Mouse (Mus musculus) liver, embryonic 13.5 days (tissue): ENCODE results near the gene Col6a1. TPM values are rescaled to one million over a fixed set of nuclear protein-coding genes. Genes with fewer than 3 reads are reported as not detected.

Source experiments
- ATAC-seq: fragments of 200-750 bp; cut with Nextera tagmentation; 2 replicates; pipeline ENCODE4 v1.8.0; 2017; ENCODE audit warnings: low read depth, mild to moderate bottlenecking, moderate number of reproducible peaks, moderate library complexity
- DNase-seq: peaks from one replicate; pipeline ENCODE4 v3.0.0; 2022
- H3K27ac ChIP-seq: fragments of 300-500 bp; sonication (generic); 2 replicates; pipeline ENCODE4 v1.5.1; 2015; ENCODE audit warnings: moderate library complexity, mild to moderate bottlenecking, inconsistent platforms
- H3K27me3 ChIP-seq: fragments of 300-500 bp; sonication (generic); 2 replicates; pipeline ENCODE4 v1.6.1; 2015; ENCODE audit warnings: mild to moderate bottlenecking, inconsistent platforms
- H3K36me3 ChIP-seq: fragments of 300-500 bp; sonication (generic); 2 replicates; pipeline ENCODE4 v1.6.1; 2015; ENCODE audit warnings: mild to moderate bottlenecking, inconsistent platforms
- H3K4me1 ChIP-seq: fragments of 300-500 bp; sonication (generic); replicated peaks from 2 replicates; pipeline ENCODE4 v1.6.1; 2015; ENCODE audit warnings: inconsistent platforms
- H3K4me2 ChIP-seq: fragments of 300-500 bp; sonication (generic); 2 replicates; pipeline ENCODE4 v1.6.1; 2015; ENCODE audit warnings: inconsistent platforms, mild to moderate bottlenecking, moderate library complexity
- H3K4me3 ChIP-seq: fragments of 300-500 bp; sonication (generic); replicated peaks from 2 replicates; pipeline ENCODE4 v1.5.1; 2015; ENCODE audit warnings: mild to moderate bottlenecking, inconsistent platforms
- H3K9ac ChIP-seq: fragments of 300-500 bp; sonication (generic); 2 replicates; pipeline ENCODE4 v1.6.1; 2015; ENCODE audit warnings: mild to moderate bottlenecking, inconsistent platforms
- H3K9me3 ChIP-seq: fragments of 300-500 bp; sonication (generic); replicated peaks from 2 replicates; pipeline ENCODE4 v1.6.1; 2016; ENCODE audit warnings: inconsistent platforms
- WGBS: fragments of 180-500 bp; shearing (Covaris S2); methylation state at CpG from one replicate; pipeline ENCODE4 v1.1.7; 2015; ENCODE audit not compliant: insufficient replicate concordance; 5-methylcytosine and 5-hydroxymethylcytosine counted together
- polyA plus RNA-seq: library from polyadenylated mRNA; unstranded; fragments of >200 nt; fragmentation: Nextera tagmentation; extraction: Ambion mirVana; gene quantifications from 2 replicates; pipeline ENCODE4 v1.2.1, GENCODE M21; 2015

Gene Col6a1
- polyA plus RNA-seq, 1 experiment from 2014 or later, result 9.2 TPM

GRCm38 (mm10) chr10:76722751-76723450 is 3.1 kb downstream of the Col6a1 start:
- Histone ChIP-seq H3K27ac (no peak overlapping the region), H3K9ac (no peak overlapping the region), H3K4me2 (no peak overlapping the region), H3K4me3 (no peak overlapping the region), H3K9me3 (no peaks in the 10 kb centered on the region), H3K4me1 (no peaks in the 10 kb centered on the region), H3K27me3 (no peaks in the 10 kb centered on the region), H3K36me3 (no peaks in the 10 kb centered on the region)
- DNase-seq, result no peak
- no peak for ATAC-seq
- WGBS, result 72% methylated on average over 18 of the region's 18 CpGs

- H3K4me2 ChIP-seq, result no peak overlapping the region
- no peaks in the 10 kb centered on the region for H3K4me1 ChIP-seq
- no peak overlapping the region for H3K4me3 ChIP-seq
- ATAC-seq, result no peak
- H3K9ac ChIP-seq, result no peak overlapping the region
- H3K27me3 ChIP-seq, result no peaks in the 10 kb centered on the region
- H3K36me3 ChIP-seq, result no peaks in the 10 kb centered on the region
- WGBS, result 80% methylated on average over 6 of the region's 6 CpGs
- no peak overlapping the region for H3K27ac ChIP-seq
- H3K9me3 ChIP-seq, result no peaks in the 10 kb centered on the region
- DNase-seq, result no peak
Observed at GRCm38 (mm10) chr10:76721746-76722145, 4.2 kb downstream of the Col6a1 start.

- Histone ChIP-seq H3K4me1 (no peaks in the 10 kb centered on the region), H3K27ac (no peak overlapping the region), H3K9ac (no peak overlapping the region), H3K9me3 (no peaks in the 10 kb centered on the region), H3K27me3 (no peaks in the 10 kb centered on the region), H3K4me2 (no peak overlapping the region), H3K36me3 (no peaks in the 10 kb centered on the region), H3K4me3 (no peak overlapping the region)
- no peak for DNase-seq
- no peak for ATAC-seq
- 72% methylated on average over 11 of the region's 11 CpGs for WGBS
Observed at GRCm38 (mm10) chr10:76721216-76721615, 4.8 kb downstream of the Col6a1 start.

GRCm38 (mm10) chr10:76717631-76718030 is 8.3 kb downstream of the Col6a1 start:
- Histone ChIP-seq H3K4me2 (no peak overlapping the region), H3K9ac (no peak overlapping the region), H3K4me3 (no peak overlapping the region), H3K27me3 (no peaks in the 10 kb centered on the region), H3K4me1 (no peaks in the 10 kb centered on the region), H3K27ac (no peak overlapping the region), H3K9me3 (no peaks in the 10 kb centered on the region), H3K36me3 (no peaks in the 10 kb centered on the region)
- ATAC-seq (no peak), DNase-seq (no peak)
- 70% methylated on average over 4 of the region's 4 CpGs for WGBS

- 64% methylated on average over 7 of the region's 7 CpGs for WGBS
- DNase-seq (no peak), ATAC-seq (no peak)
Observed at GRCm38 (mm10) chr10:76717026-76717425, 8.9 kb downstream of the Col6a1 start.

GRCm38 (mm10) chr10:76714303-76714702 is 11.7 kb downstream of the Col6a1 start:
- no peak overlapping the region for H3K9ac ChIP-seq
- H3K4me2 ChIP-seq, result no peak overlapping the region
- no peaks in the 10 kb centered on the region for H3K27me3 ChIP-seq
- no peaks in the 10 kb centered on the region for H3K36me3 ChIP-seq
- DNase-seq (no peak), ATAC-seq (no peak)
- H3K9me3 ChIP-seq, result no peaks in the 10 kb centered on the region
- H3K27ac ChIP-seq, result no peak overlapping the region
- no peak overlapping the region for H3K4me3 ChIP-seq
- H3K4me1 ChIP-seq, result no peaks in the 10 kb centered on the region
- WGBS, result 63% methylated on average over 7 of the region's 7 CpGs

More at GRCm38 (mm10) chr10:76717026-76717425, 8.9 kb downstream of the Col6a1 start:
- no peak overlapping the region for H3K4me2 ChIP-seq
- H3K4me1 ChIP-seq, result no peaks in the 10 kb centered on the region
- H3K27me3 ChIP-seq, result no peaks in the 10 kb centered on the region
- no peak overlapping the region for H3K9ac ChIP-seq
- no peak overlapping the region for H3K4me3 ChIP-seq
- no peaks in the 10 kb centered on the region for H3K9me3 ChIP-seq
- H3K27ac ChIP-seq, result no peak overlapping the region
- no peaks in the 10 kb centered on the region for H3K36me3 ChIP-seq

GRCm38 (mm10) chr10:76712500-76712899 is 13.5 kb downstream of the Col6a1 start:
- ATAC-seq, result no peak

GRCm38 (mm10) chr10:76711331-76711730 is 14.6 kb downstream of the Col6a1 start:
- 86% methylated on average over 16 of the region's 16 CpGs for WGBS
- ATAC-seq, result no peak
- H3K36me3 ChIP-seq, result no peaks in the 10 kb centered on the region

More at GRCm38 (mm10) chr10:76712500-76712899, 13.5 kb downstream of the Col6a1 start:
- Histone ChIP-seq H3K9ac (no peak overlapping the region), H3K9me3 (no peaks in the 10 kb centered on the region), H3K4me1 (no peaks in the 10 kb centered on the region), H3K4me3 (no peak overlapping the region), H3K36me3 (no peaks in the 10 kb centered on the region), H3K4me2 (no peak overlapping the region), H3K27ac (no peak overlapping the region), H3K27me3 (no peaks in the 10 kb centered on the region)
- WGBS, result 68% methylated on average over 3 of the region's 3 CpGs
- no peak for DNase-seq

GRCm38 (mm10) chr10:76708465-76708864 is 17.5 kb downstream of the Col6a1 start:
- Histone ChIP-seq H3K36me3 (no peaks in the 10 kb centered on the region), H3K4me3 (no peak overlapping the region), H3K4me1 (no peaks in the 10 kb centered on the region), H3K9me3 (no peaks in the 10 kb centered on the region), H3K9ac (no peak overlapping the region), H3K27me3 (no peaks in the 10 kb centered on the region), H3K4me2 (no peak overlapping the region), H3K27ac (no peak overlapping the region)
- WGBS, result 41% methylated on average over 3 of the region's 3 CpGs
- ATAC-seq, result no peak
- DNase-seq, result no peak

More at GRCm38 (mm10) chr10:76711331-76711730, 14.6 kb downstream of the Col6a1 start:
- Histone ChIP-seq H3K4me2 (no peak overlapping the region), H3K27ac (no peak overlapping the region), H3K9me3 (no peaks in the 10 kb centered on the region), H3K9ac (no peak overlapping the region), H3K4me1 (no peaks in the 10 kb centered on the region), H3K27me3 (no peaks in the 10 kb centered on the region), H3K4me3 (no peak overlapping the region)
- no peak for DNase-seq

- Histone ChIP-seq H3K27ac (no peak overlapping the region), H3K4me3 (no peak overlapping the region), H3K4me1 (no peaks in the 10 kb centered on the region), H3K4me2 (no peak overlapping the region), H3K9me3 (no peaks in the 10 kb centered on the region), H3K27me3 (no peaks in the 10 kb centered on the region), H3K9ac (no peak overlapping the region), H3K36me3 (no peaks in the 10 kb centered on the region)
- DNase-seq (no peak), ATAC-seq (no peak)
- WGBS, result 77% methylated on average over 1 of the region's 1 CpGs
Observed at GRCm38 (mm10) chr10:76707584-76707983, 18.4 kb downstream of the Col6a1 start.

GRCm38 (mm10) chr10:76707001-76707400 is 19.0 kb downstream of the Col6a1 start:
- ATAC-seq (no peak), DNase-seq (no peak)
- Histone ChIP-seq H3K36me3 (no peaks in the 10 kb centered on the region), H3K4me2 (no peak overlapping the region), H3K9me3 (no peaks in the 10 kb centered on the region), H3K27ac (no peak overlapping the region), H3K9ac (no peak overlapping the region), H3K4me1 (no peaks in the 10 kb centered on the region), H3K4me3 (no peak overlapping the region), H3K27me3 (no peaks in the 10 kb centered on the region)
- WGBS, result 51% methylated on average over 2 of the region's 2 CpGs

- ATAC-seq (no peak), DNase-seq (no peak)
- H3K4me3 ChIP-seq, result no peak overlapping the region
- no peaks in the 10 kb centered on the region for H3K36me3 ChIP-seq
- no peaks in the 10 kb centered on the region for H3K9me3 ChIP-seq
- no peak overlapping the region for H3K9ac ChIP-seq
- 53% methylated on average over 3 of the region's 3 CpGs for WGBS
- no peaks in the 10 kb centered on the region for H3K4me1 ChIP-seq
- H3K27me3 ChIP-seq, result no peaks in the 10 kb centered on the region
- no peak overlapping the region for H3K4me2 ChIP-seq
- H3K27ac ChIP-seq, result no peak overlapping the region
Observed at GRCm38 (mm10) chr10:76704358-76704757, 21.6 kb downstream of the Col6a1 start.
